Mouse (Mus musculus) lung, adult 2 months (tissue): Measurements from ENCODE around the gene Pms1. TPM values are rescaled to one million over a fixed set of nuclear protein-coding genes. Genes with fewer than 3 reads are reported as not detected.
A peak's percentile ranks its signal among the peaks of the same experiment; 100 is the strongest.
"Not testable (repeated sequence)": the region's sequence is repeated elsewhere in the genome, so short reads cannot be mapped to it uniquely, and the experiment has no call there.

Experiments used
- DNase-seq: peaks from one replicate; pipeline ENCODE4 v3.0.0; 2022
- H3K4me1 ChIP-seq: fragments of 200-500 bp; 2 replicates; pipeline ENCODE4 v1.6.1; 2011; ENCODE audit warnings: low read length; ENCODE audit not compliant: control insufficient read depth, insufficient read depth
- H3K4me3 ChIP-seq: fragments of 200-500 bp; replicated peaks from 2 replicates; pipeline ENCODE3; 2011; ENCODE audit warnings: low read depth, mild to moderate bottlenecking, control low read depth, low read length; ENCODE audit errors: extremely low read depth
- CTCF ChIP-seq: fragments of 200-500 bp; IDR thresholded peaks from 2 replicates; pipeline ENCODE4 v1.5.1; 2011; ENCODE audit warnings: mild to moderate bottlenecking, low read length, control low read depth; ENCODE audit not compliant: insufficient read depth
- POLR2A ChIP-seq: fragments of 200-500 bp; IDR thresholded peaks from 2 replicates; pipeline ENCODE4 v1.6.1; 2011; ENCODE audit warnings: low read depth, mild to moderate bottlenecking, control low read depth, low read length, borderline replicate concordance; ENCODE audit errors: extremely low read depth
- WGBS: fragments of 180-500 bp; shearing (Covaris S2); methylation state at CpG from one replicate; pipeline ENCODE4 v1.1.7; 2018; 5-methylcytosine and 5-hydroxymethylcytosine counted together
- polyA plus RNA-seq: library from polyadenylated mRNA; depleted of rRNA; stranded (reverse); fragments of >200 nt; gene quantifications from 2 replicates; pipeline ENCODE4 v1.2.3, GENCODE M21; 2012; rRNA removed

The Pms1 gene
- 0.93 and 0.95 TPM in 2 replicates for polyA plus RNA-seq

- Histone ChIP-seq H3K4me1 (no peaks in the 10 kb centered on the region), H3K4me3 (peak within 1 kb of the TSS; percentile 99)
- WGBS = under 1% methylated on average over 66 of the region's 66 CpGs
- TF ChIP-seq CTCF = no peak
- TF ChIP-seq POLR2A = peak; percentile 71; the same call in 1 of the 2 replicates
- DNase-seq = peak; percentile 97
These were observed at the start of gene Pms1, which contains the start of the genes Ormdl1 and Gm28778 for GRCm38 (mm10) chr1:53296581-53297383. Pms1 (minus strand) TSS chr1:53297018. Ormdl1 (plus strand) TSS chr1:53297095. Gm28778 (plus strand) TSS chr1:53297111.

DNA sequence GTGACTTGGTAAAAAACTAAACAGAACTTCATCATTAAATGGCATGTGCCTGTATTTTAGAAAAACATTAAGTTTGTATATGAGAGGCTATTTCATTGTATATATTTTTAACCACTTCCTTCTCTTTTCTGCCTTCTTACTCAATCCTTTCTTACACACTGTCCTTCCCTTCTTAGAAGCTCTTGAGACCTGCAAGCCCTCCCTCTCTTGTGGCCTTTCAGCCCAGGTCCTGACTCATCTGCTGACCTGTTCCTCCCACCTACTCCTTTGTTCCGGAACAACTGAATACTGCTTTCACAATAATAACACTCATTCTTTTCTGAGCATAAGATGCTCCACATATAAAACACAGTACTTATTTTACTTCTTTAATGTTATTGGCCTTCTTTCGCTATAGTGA, 44.3 kb upstream of the Pms1 start:
- WGBS = 100% methylated on average over 2 of the region's 2 CpGs
- TF ChIP-seq CTCF = no peak
- no peak for TF ChIP-seq POLR2A

GRCm38 (mm10) chr1:53337403-53337802, 40.6 kb upstream of the Pms1 start:
- not testable (repeated sequence) for H3K4me3 ChIP-seq, H3K4me1 ChIP-seq, DNase-seq
- 67% methylated on average over 2 of the region's 2 CpGs for WGBS

More for the DNA sequence above, 44.3 kb upstream of the Pms1 start:
- no peaks in the 10 kb centered on the region for H3K4me1 ChIP-seq
- DNase-seq = no peak
- no peak overlapping the region for H3K4me3 ChIP-seq

DNA sequence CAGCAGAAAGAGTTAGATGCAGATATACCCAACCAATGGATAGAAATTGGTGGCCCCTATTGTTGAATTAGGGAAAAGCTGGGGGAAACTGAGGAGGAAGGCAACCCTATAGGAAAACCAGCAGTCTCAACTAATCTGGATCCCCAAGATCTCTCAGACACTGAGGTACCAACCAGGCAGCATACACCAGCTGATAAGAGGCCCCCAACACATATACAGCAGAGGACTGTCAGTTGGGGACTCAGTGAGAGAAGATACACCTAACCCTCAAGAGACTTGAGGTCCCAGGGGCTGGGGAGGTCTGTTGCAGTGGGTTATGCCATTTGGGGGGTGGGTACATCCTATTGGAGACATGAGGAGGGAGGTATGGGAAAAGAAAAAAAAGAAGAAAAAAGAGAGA, 38.6 kb upstream of the Pms1 start:
- Histone ChIP-seq H3K4me3 (no peak overlapping the region), H3K4me1 (no peaks in the 10 kb centered on the region)
- no peak for DNase-seq
- TF ChIP-seq CTCF (no peak), POLR2A (no peak)

DNA sequence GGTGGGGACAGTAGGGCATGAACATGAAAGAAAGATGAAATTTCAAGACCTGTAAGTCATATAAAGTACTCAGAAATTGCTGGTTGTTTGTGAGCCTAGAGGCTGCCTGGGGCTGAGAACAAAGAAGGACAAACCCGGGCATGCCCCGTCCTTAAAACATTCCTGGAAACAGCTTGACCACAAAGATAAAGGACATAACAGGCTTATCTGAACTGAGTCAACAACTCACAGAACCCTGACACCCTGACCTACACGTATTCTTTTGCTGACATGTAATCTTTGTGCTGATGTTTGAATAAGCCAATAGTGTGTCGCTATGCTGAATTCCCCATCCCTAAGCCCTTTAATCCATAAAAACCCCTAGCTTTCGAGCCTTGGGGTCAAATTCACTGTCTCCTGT, 36.7 kb upstream of the Pms1 start:
- WGBS = 63% methylated on average over 5 of the region's 5 CpGs
- DNase-seq, H3K4me1 ChIP-seq, H3K4me3 ChIP-seq: not testable (repeated sequence)

- Histone ChIP-seq H3K4me3 (no peak overlapping the region), H3K4me1 (no peaks in the 10 kb centered on the region)
- no peak for DNase-seq
- 86% methylated on average over 5 of the region's 5 CpGs for WGBS
- no peak for TF ChIP-seq CTCF
- no peak for TF ChIP-seq POLR2A
These were observed 28.1 kb upstream of the Pms1 start for GRCm38 (mm10) chr1:53324827-53325494.

DNA sequence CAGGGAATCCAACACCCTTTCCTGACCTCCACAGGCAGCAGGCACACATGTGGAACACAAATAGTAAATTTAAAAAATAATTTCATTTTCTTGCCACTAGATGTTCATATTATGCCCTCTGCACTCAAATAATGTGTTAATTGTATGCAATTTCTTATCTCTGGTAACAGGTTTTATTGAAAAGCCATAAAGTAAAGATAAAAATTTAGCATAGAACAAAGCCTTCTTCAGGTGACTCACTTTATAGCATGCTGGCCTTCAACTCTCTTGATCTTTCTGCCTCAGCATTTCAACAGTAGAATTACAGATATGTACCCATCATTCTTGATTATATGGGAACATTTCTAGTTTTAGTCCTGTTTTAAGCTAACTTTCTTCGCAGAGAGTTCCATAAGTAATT, 27.5 kb upstream of the Pms1 start:
- 96% methylated on average over 1 of the region's 1 CpGs for WGBS
- no peak for TF ChIP-seq POLR2A
- no peak for TF ChIP-seq CTCF
- DNase-seq = no peak
- Histone ChIP-seq H3K4me3 (no peak overlapping the region), H3K4me1 (no peaks in the 10 kb centered on the region)

DNA sequence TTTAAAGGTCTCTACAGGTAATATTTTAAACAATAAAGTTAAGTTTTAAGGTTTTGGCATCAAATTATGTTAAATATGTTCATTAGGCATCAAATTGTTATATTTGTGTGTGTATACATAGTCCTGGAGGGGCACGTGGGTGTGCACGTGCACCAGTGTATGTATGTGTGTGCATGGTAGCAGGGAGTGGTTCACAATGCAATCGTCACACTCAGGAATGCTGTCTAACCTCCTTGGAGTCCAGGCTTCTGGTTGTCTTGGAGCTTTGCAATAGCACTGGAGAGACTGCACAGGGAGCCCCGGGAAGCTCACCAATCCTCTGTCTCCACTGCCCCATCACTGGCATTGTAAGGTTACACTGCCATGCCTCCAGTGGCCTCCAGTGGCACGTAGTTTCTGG, 26.4 kb upstream of the Pms1 start:
- no peak for TF ChIP-seq CTCF
- TF ChIP-seq POLR2A = no peak
- no peak for DNase-seq
- Histone ChIP-seq H3K4me1 (no peaks in the 10 kb centered on the region), H3K4me3 (no peak overlapping the region)
- WGBS = 90% methylated on average over 5 of the region's 5 CpGs

DNA sequence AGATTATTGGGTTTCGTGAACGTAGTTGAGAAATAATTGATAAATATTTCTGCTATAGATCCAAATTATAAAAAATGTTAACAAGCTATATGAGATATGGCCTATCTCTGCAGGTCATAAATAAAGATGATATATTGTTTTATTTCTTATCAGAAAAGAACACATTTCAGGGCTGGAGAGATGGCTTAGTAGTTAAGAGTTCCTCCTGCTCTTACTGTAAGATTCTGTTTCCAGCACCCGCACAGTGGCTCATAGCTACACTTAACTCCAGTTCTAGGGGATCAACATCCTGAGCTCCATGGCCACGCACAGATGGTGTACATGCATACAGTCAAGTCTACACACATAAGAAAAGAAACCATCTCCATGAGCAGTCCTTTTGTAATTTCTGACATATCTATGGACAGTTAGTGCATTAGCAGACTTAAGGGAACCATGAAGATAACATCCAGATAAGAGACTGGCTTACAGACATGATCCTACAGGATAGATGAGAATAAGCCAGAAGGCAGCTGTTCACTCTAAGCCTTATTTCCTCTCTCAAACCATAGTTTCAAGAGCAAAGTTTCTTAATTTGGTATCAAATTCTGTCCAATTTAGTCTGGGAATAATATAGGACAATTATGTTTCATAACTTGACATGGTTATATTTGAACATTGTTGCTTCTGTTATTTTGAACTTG, 25.0 kb upstream of the Pms1 start:
- no peak for TF ChIP-seq CTCF
- no peak for TF ChIP-seq POLR2A
- no peak for DNase-seq
- WGBS = 97% methylated on average over 4 of the region's 4 CpGs

More for the DNA sequence above, 25.0 kb upstream of the Pms1 start:
- no peak overlapping the region for H3K4me3 ChIP-seq
- no peaks in the 10 kb centered on the region for H3K4me1 ChIP-seq
